Mouse (Mus musculus) brain, adult 2 months (tissue): ENCODE measurements around the gene Card11.
A peak's percentile ranks its signal among the peaks of the same experiment; 100 is the strongest.

Experiments
- DNase-seq: peaks from one replicate; pipeline ENCODE4 v3.0.0; 2011; ENCODE audit warnings: low read depth, low spot score

Card11 gene

GRCm38 (mm10) chr5:140931523-140932229, 68.7 kb downstream of the Card11 start:
- no peak for DNase-seq

- no peak for DNase-seq
Observed at GRCm38 (mm10) chr5:140918519-140918918, 81.9 kb downstream of the Card11 start.

- no peak for DNase-seq
Observed at GRCm38 (mm10) chr5:140917807-140918206, 82.6 kb downstream of the Card11 start.

GRCm38 (mm10) chr5:140910841-140911240, 89.5 kb downstream of the Card11 start:
- peak; percentile 23 for DNase-seq

GRCm38 (mm10) chr5:140900866-140901265, 99.5 kb downstream of the Card11 start:
- DNase-seq, result no peak

- peak; percentile 16 for DNase-seq
Observed at GRCm38 (mm10) chr5:140891080-140891479, 109.3 kb downstream of the Card11 start.

- DNase-seq, result peak; percentile 63
Observed at GRCm38 (mm10) chr5:140890050-140890449, 110.3 kb downstream of the Card11 start.

- peak; percentile 35 for DNase-seq
Observed at GRCm38 (mm10) chr5:140889539-140889938, 110.8 kb downstream of the Card11 start.

- no peak for DNase-seq
Observed at GRCm38 (mm10) chr5:140887871-140888270, 112.5 kb downstream of the Card11 start.

GRCm38 (mm10) chr5:140884966-140885365, 115.4 kb downstream of the Card11 start:
- peak; percentile 67 for DNase-seq

- DNase-seq, result peak; percentile 17
Observed at GRCm38 (mm10) chr5:140882391-140882790, 118.0 kb downstream of the Card11 start.

GRCm38 (mm10) chr5:140880151-140880550, 120.2 kb downstream of the Card11 start:
- DNase-seq, result no peak

GRCm38 (mm10) chr5:140878644-140879043, 121.7 kb downstream of the Card11 start:
- no peak for DNase-seq

GRCm38 (mm10) chr5:140873736-140874307, 126.6 kb downstream of the Card11 start:
- DNase-seq, result no peak

- DNase-seq, result peak; percentile 48
Observed at GRCm38 (mm10) chr5:140873039-140873551, 127.3 kb downstream of the Card11 start.

- DNase-seq, result no peak
Observed at GRCm38 (mm10) chr5:140872532-140873038, 127.8 kb downstream of the Card11 start.

GRCm38 (mm10) chr5:140871241-140871640, 129.1 kb downstream of the Card11 start:
- no peak for DNase-seq

GRCm38 (mm10) chr5:140869034-140869433, 131.3 kb downstream of the Card11 start:
- peak; percentile 78 for DNase-seq

GRCm38 (mm10) chr5:140859730-140860129, 140.7 kb downstream of the Card11 start:
- DNase-seq, result no peak

GRCm38 (mm10) chr5:140858335-140858734, 142.0 kb downstream of the Card11 start:
- no peak for DNase-seq

- peak; percentile 41 for DNase-seq
Observed at GRCm38 (mm10) chr5:140857432-140858154, 142.8 kb downstream of the Card11 start.

GRCm38 (mm10) chr5:140855909-140856530, 144.4 kb downstream of the Card11 start:
- DNase-seq, result no peak
